Mouse (Mus musculus) cerebellum, adult 2 months (tissue): Measurements from ENCODE around the gene Cd276. TPM values are rescaled to one million over a fixed set of nuclear protein-coding genes. Genes with fewer than 3 reads are reported as not detected.
"Not testable (repeated sequence)": the region's sequence is repeated elsewhere in the genome, so short reads cannot be mapped to it uniquely, and the experiment has no call there.

Source experiments
- DNase-seq, 2 experiments: peaks; one replicate each; pipeline ENCODE4 v3.0.0; 2021
- H3K27ac ChIP-seq: fragments of 200-500 bp; 2 replicates; pipeline ENCODE4 v1.5.1; 2012; ENCODE audit warnings: low read length, control low read depth, inconsistent platforms; ENCODE audit not compliant: insufficient read depth
- H3K27me3 ChIP-seq: fragments of 200-500 bp; 2 replicates; pipeline ENCODE4 v1.6.1; 2012; ENCODE audit warnings: inconsistent platforms, mild to moderate bottlenecking, low read length, moderate library complexity; ENCODE audit not compliant: control insufficient read depth, insufficient read depth
- H3K4me1 ChIP-seq: fragments of 200-500 bp; 2 replicates; pipeline ENCODE4 v1.6.1; 2011; ENCODE audit warnings: low read length; ENCODE audit not compliant: control insufficient read depth, insufficient read depth
- H3K4me3 ChIP-seq: fragments of 200-500 bp; replicated peaks from 2 replicates; pipeline ENCODE3; 2011; ENCODE audit warnings: mild to moderate bottlenecking, low read depth, low read length, control low read depth; ENCODE audit not compliant: insufficient read depth
- CTCF ChIP-seq: fragments of 200-500 bp; IDR thresholded peaks from 2 replicates; pipeline ENCODE4 v1.5.1; 2011; ENCODE audit warnings: low read depth, mild to moderate bottlenecking, control low read depth, low read length, moderate library complexity, borderline replicate concordance; ENCODE audit not compliant: insufficient read depth
- POLR2A ChIP-seq: fragments of 200-500 bp; IDR thresholded peaks from 2 replicates; pipeline ENCODE4 v1.6.1; 2011; ENCODE audit warnings: low read length, control low read depth, borderline replicate concordance; ENCODE audit not compliant: insufficient read depth
- WGBS: fragments of 180-500 bp; shearing (Covaris S2); methylation state at CpG from one replicate; pipeline ENCODE4 v1.1.7; 2018; 5-methylcytosine and 5-hydroxymethylcytosine counted together
- polyA plus RNA-seq: library from polyadenylated mRNA; depleted of rRNA; stranded (reverse); fragments of >200 nt; gene quantifications from 2 replicates; pipeline ENCODE4 v1.2.3, GENCODE M21; 2012

Cd276 gene
- polyA plus RNA-seq, 1 experiment, result 6.4 TPM

DNA sequence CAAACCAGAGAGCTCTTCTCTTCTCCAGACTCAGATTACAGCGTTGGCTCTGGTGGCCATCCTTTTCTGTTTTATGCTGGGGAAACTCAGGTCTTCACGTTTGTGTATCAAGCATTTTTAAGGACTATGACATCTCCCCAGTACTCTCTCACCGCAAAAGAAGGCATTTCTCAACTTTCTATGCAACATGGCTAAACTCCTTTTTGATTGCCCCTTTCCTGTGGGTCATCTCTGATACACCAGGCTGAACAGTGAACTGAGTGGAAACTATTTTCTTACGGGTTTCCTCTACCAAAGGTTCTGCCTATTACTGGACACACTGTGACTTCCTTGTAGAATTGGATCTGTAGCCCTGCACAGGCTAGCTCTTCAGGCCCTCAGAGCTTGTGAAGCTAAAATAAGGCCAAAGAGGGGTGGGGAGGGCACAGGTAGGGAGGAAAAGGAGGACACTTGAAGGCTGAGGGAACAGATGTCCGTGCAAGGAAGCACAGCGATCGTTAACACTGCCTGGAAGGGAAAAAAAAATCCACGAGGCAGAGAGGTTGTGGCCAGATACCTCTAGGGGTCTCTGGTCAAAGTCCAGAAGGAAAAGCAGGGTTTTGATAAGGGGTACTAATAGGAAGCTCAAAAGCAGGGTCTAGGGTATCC is 26.2 kb upstream of the Cd276 start:
- H3K27ac ChIP-seq, result peak overlapping the region; percentile 74
- TF ChIP-seq POLR2A (no peak), CTCF (no peak)
- H3K27me3 ChIP-seq, result no peaks in the 10 kb centered on the region
- peaks cover 3% of the 10 kb centered on the region; the same call in 1 of the 2 replicates for H3K4me1 ChIP-seq
- DNase-seq, result no peak
- 21% methylated on average over 8 of the region's 8 CpGs for WGBS
- H3K4me3 ChIP-seq, result peak overlapping the region; percentile 39

DNA sequence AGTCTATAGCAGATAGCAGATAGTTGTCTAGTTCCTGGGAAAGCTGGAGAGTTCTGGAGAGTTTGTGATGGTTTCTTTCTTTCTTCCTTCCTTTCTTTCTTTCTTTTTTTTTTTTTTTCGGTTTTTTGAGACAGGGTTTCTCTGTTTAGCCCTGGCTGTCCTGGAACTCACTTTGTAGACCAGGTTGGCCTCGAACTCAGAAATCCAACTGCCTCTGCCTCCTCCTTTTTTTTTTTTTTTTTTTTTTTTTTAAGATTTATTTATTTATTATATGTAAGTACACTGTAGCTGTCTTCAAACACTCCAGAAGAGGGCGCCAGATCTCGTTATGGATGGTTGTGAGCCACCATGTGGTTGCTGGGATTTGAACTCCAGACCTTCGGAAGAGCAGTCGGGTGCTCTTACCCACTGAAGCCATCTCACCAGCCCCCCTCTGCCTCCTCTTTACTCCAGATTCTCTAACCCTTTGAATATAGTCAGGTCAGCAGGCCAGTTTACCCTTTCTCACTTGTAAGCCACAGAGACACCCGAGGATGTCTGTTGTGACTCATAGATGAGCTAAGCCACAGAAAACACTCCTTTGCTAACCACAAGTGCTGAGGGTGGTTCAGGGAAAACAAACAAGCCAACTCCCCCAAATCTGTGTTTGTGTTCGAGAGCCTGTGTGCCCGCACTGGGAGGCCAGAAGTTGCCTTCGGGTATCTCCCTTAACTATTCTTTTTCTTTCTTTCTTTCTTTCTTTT is 25.4 kb upstream of the Cd276 start:
- not testable (repeated sequence) for DNase-seq, H3K4me1 ChIP-seq, H3K27me3 ChIP-seq, H3K4me3 ChIP-seq, H3K27ac ChIP-seq
- WGBS, result 78% methylated on average over 10 of the region's 10 CpGs

DNA sequence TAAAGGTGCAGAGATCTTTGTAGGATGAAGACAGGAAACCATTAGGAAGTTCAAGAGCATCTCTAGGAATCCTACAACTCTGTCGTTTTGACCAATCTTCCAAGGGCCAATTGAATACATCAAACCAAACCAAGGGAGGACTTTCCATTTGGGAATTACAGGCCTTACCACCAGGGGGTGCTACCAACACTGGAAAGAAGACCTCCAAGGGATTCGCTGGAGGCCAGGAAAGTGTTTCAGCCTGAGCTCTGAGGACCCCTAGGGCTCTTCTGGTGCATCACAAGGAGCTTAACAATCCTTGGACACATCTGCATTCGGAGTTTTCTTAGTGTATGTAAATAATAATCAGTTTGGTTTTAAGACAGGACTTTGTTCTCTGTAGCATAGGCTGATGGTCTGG is 23.4 kb upstream of the Cd276 start:
- TF ChIP-seq CTCF (peak; percentile 88), POLR2A (no peak)
- Histone ChIP-seq H3K27ac (no peak overlapping the region), H3K4me1 (no peaks in the 10 kb centered on the region; the same call in 1 of the 2 replicates), H3K27me3 (no peaks in the 10 kb centered on the region), H3K4me3 (no peak overlapping the region)
- DNase-seq, result peak; percentile 79 to 80
- WGBS, result 30% methylated on average over 3 of the region's 3 CpGs

DNA sequence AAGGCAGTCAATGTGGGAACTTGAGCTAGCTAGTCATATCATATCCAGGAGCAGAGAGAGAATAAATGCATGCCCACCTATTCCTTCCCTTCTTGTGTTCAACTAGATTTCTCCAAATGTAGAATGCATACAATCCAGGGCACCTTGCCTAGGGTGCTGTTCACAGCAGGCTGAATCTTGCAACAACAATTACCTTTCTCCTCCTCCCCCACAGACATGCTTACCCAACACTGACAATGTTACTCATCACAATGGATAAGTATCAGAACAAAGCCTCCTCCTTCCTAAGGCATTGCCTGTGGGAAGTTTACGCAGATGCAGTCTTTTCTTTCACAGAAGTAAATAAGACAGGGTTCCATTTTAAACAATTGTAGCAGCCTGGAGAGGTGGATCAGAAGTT is 15.8 kb upstream of the Cd276 start:
- no peak for DNase-seq
- no peaks in the 10 kb centered on the region for H3K4me1 ChIP-seq
- 100% methylated on average over 1 of the region's 1 CpGs for WGBS
- no peaks in the 10 kb centered on the region for H3K27me3 ChIP-seq
- H3K4me3 ChIP-seq, result no peak overlapping the region
- TF ChIP-seq POLR2A (no peak), CTCF (no peak)
- H3K27ac ChIP-seq, result no peak overlapping the region

DNA sequence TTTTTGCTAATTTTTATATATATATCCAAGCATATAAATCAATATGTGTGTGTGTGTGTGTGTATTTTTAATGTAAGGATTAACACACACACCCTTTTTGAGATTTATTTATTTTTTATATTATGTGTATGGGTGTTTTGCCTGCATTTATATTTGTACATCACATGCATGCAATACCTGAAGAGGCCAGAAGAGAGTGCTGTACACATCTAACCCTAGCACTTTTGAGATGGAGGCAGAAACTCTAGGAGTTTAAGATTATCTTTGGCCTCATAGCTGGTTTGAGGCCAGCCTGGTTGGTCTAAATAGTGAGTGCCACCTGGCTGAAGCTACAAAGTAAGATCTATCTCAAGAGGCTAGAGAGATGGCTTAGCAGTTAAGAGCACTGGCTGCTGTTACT is 12.4 kb upstream of the Cd276 start:
- H3K4me3 ChIP-seq, result no peak overlapping the region

DNA sequence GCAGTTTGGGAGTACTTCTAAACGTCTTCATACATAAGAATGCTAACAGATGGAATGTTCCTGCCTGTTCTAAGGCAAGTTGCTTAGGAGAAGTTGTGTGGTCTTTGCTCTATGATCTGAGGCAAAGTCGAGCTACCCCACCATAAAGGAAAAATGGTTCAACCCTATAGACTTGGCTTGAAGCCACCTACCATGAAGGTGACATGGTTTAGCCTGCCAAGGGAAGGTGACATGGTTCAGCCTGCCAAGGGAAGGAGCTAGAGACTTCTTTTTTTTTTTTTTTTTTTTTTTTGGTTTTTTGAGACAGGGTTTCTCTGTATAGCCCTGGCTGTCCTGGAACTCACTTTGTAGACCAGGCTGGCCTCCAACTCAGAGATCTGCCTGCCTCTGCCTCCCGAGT is 10.7 kb upstream of the Cd276 start:
- not testable (repeated sequence) for H3K4me1 ChIP-seq, H3K4me3 ChIP-seq, DNase-seq, H3K27ac ChIP-seq, H3K27me3 ChIP-seq
- WGBS, result 69% methylated on average over 3 of the region's 3 CpGs

More for the DNA sequence above, 12.4 kb upstream of the Cd276 start:
- DNase-seq, result no peak
- Histone ChIP-seq H3K4me1 (no peaks in the 10 kb centered on the region), H3K27ac (no peak overlapping the region), H3K27me3 (no peaks in the 10 kb centered on the region)
- TF ChIP-seq CTCF (no peak), POLR2A (no peak)

DNA sequence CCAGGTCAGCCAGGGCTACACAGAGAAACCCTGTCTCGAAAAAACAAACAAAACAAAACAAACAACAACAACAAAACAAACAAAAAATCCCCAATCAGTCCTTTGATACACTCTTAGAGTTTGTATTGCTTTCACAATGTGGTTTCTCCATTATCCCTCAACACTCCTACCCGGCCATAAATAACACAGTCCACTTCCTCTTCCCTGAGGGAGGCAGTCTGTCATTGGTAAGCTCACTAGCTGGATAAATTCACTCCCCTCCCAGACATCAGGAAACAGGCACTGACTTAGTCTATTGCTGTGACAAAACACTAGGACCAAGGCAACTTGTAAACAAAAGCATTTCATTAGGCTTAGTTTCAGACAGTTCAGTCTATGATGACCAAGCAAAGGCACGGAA is 5.0 kb upstream of the Cd276 start:
- no peak for TF ChIP-seq CTCF
- TF ChIP-seq POLR2A, result no peak
- DNase-seq, result no peak
- Histone ChIP-seq H3K4me3 (no peak overlapping the region), H3K27ac (no peak overlapping the region), H3K27me3 (no peaks in the 10 kb centered on the region), H3K4me1 (no peaks in the 10 kb centered on the region)
- 76% methylated on average over 3 of the region's 3 CpGs for WGBS
